Mouse (Mus musculus): Measurements from ENCODE around the gene Enpp6. TPM values are rescaled to one million over a fixed set of nuclear protein-coding genes. Genes with fewer than 3 reads are reported as not detected.

Gene Enpp6
- polyA plus RNA-seq (2017; shearing (Covaris generic)), result 1 to 10 TPM in 1 of 2 experiments, under 1 TPM in 1; 0.79 to 1.1 TPM

DNA sequence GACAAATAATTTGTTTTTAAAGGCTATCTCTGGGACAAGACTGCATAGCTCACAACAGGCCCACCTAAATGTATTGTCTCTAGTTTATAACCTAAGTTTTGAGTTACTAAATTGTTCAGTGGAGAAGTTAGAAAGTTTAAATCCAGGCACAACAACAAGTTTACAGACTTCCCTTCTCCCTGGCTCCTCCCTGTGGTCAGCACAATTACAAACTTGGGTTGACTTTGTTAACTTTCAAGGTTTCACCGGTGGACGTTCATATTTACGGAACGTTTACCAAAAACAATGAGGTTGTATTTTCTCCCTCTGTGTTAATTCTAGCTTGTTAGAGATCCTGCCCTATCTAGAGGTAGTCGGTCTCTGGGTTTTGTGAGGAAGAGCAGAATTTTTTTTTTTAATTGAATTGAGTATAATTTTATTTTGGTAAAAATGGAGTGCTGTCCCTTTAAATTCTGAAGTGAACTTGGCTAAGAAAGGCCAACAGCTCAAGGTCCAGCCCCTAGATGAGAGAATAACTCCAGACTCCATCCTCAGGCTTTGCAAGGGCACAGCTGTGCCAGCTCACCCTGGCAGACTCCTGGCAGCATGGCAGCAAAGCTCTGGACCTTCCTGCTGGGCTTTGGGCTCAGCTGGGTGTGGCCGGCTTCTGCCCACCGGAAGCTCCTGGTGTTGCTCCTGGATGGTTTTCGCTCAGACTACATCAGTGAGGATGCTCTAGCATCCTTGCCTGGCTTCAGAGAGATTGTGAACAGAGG is at the start of gene Enpp6:
Enpp6 (plus strand) TSS at position 502 of the 755 bp plus-strand sequence.

Other genes with a start within 250 kb of the Enpp6 start
- 100 to 1,000 TPM; 181 to 201 TPM for gene Irf2, start 247.2 kb upstream of the Enpp6 start, polyA plus RNA-seq (2017; shearing (Covaris generic))